Mouse (Mus musculus) cerebellum, postnatal 4 days (tissue): Measurements from ENCODE around the gene Gm29276.
"Not testable (repeated sequence)": the region's sequence is repeated elsewhere in the genome, so short reads cannot be mapped to it uniquely, and the experiment has no call there.

ENCODE experiments used
- DNase-seq, 2 experiments: peaks; one replicate each; pipeline ENCODE4 v3.0.0; 2022; ENCODE audit warnings: low spot score in 2 of 2, mixed read lengths in 1 of 2

Gm29276 gene

GRCm38 (mm10) chrY:42582150-42582549 is at the start of gene Gm29276:
Gene Gm29276 (minus strand): TSS chrY:42582250.
- DNase-seq: not testable (repeated sequence)
